Mouse (Mus musculus) cerebellum, adult 2 months (tissue): Measurements from ENCODE around the gene Slc22a6.

ENCODE experiments used
- CTCF ChIP-seq: fragments of 200-500 bp; IDR thresholded peaks from 2 replicates; pipeline ENCODE4 v1.5.1; 2011; ENCODE audit warnings: low read depth, mild to moderate bottlenecking, control low read depth, low read length, moderate library complexity, borderline replicate concordance; ENCODE audit not compliant: insufficient read depth
- POLR2A ChIP-seq: fragments of 200-500 bp; IDR thresholded peaks from 2 replicates; pipeline ENCODE4 v1.6.1; 2011; ENCODE audit warnings: low read length, control low read depth, borderline replicate concordance; ENCODE audit not compliant: insufficient read depth

DNA sequence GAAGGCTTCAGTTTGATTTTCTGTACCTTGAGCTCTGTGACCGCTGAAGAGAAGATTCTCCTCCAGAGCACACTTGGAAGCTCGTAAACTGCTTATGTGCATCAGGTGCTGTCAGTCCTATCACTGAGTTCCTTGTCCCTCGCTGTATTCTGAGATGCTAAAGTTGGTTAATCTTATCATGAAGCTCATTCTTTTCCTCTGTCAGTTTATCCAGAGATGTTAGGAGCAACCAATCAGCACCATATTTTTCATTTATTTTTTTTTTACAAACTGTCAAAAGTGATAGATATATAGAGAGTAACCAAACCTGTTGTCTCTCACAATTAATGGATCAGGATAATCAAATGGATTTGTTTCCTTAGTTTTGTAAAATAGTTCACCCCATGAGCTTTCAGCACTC lies 32.5 kb upstream of the Slc22a6 start:
- TF ChIP-seq POLR2A (no peak), CTCF (no peak)
